Mouse (Mus musculus): ENCODE data around the gene Gm12666. TPM values are rescaled to one million over a fixed set of nuclear protein-coding genes. Genes with fewer than 3 reads are reported as not detected.
"Not testable (repeated sequence)": the region's sequence is repeated elsewhere in the genome, so short reads cannot be mapped to it uniquely, and the experiment has no call there.

Gm12666 gene
- total RNA-seq (2021), result 1 to 10 TPM; 3.5 to 4.1 TPM
- long read RNA-seq, experiment 1, result 0 reads
- long read RNA-seq, experiment 2, result 0 reads

DNA sequence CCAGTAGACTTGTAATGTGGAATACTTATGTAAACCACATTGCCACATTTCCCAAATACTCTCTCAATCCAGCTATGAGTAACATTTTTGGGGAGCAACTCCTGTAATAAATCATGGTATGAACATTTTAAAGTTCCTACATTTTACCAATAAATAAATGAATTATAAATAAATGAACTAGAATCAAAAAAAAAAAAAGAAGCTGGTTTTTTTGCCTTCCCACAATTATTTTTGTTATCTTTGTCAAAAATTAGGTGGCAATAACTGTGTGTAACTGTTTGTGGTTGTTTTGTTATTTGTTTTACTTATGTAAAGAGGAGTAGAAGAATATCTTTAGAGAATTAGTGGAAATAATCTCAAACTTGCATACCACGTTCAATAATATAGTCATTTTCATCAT lies at the start of gene Gm12666:
TSS of gene Gm12666 (minus strand) at position 101 of the 400 bp plus-strand sequence.
- not testable (repeated sequence) for DNase-seq (ENCODE audit: low spot score in 2 of 2)

- DNase-seq (ENCODE audit: low spot score in 2 of 2), result no peak
These were observed 34.8 kb upstream of the Gm12666 start for GRCm38 (mm10) chr4:92226326-92226725.

DNA sequence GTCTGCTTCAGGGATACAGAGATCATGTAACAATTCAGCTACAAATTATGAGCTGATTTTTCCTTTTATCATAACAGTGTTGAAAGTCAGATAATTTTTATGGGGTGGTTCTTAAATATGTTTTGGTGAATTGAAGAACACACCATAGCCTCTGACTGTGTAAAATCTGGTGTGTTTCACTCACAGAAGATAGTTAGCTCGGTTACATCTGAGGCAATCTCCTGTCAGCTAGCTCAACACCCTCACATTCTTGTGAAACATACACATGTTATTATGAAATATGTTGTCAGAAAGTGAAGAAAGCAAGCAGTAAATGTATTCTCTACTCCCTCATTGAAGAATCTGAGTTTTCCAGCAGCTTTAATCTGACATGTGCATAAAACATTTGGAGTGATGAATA lies 24.7 kb upstream of the Gm12666 start:
- DNase-seq (ENCODE audit: low spot score in 2 of 2), result no peak

GRCm38 (mm10) chr4:92152646-92153045 lies 38.9 kb downstream of the Gm12666 start:
- no peak for DNase-seq (ENCODE audit: low spot score in 2 of 2)

DNA sequence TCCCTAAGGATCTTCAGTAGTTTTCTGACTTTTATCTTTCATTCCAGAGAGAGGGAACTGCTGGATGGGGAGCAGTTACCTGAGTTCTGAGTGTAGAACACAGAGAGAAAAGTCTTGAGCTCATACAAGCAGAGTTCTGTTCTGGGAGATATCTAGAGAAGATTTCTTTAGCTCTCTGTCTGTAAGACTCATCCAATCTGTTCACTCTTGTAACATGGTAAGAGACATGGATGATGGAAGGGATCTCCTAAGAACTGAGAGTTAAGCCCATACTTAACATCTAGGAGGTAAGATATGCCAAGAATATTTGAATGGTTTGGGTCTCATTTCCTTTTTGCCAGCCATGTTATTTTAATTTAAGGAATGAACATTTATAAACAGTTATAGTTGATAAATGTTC lies 44.4 kb downstream of the Gm12666 start, which contains the start of gene Izumo3:
TSS of gene Izumo3 (minus strand) at position 101 of the 400 bp plus-strand sequence.
- DNase-seq (ENCODE audit: low spot score in 2 of 2), result no peak

Other genes starting within 250 kb of the Gm12666 start
- gene Izumo3, start 44.5 kb downstream of the Gm12666 start, total RNA-seq (2021), result not detected

All from adrenal gland, postnatal 4 days (tissue).